Mouse (Mus musculus) CD8-positive naive resting alpha-beta T cell, adult 2 months (primary cell): ENCODE data around the gene Stra6l.

ENCODE experiments used
- DNase-seq, 2 experiments: peaks; one replicate each; pipeline ENCODE4 v3.0.0; 2022; ENCODE audit warnings: low read depth in 2 of 2, low spot score in 2 of 2

Stra6l gene

DNA sequence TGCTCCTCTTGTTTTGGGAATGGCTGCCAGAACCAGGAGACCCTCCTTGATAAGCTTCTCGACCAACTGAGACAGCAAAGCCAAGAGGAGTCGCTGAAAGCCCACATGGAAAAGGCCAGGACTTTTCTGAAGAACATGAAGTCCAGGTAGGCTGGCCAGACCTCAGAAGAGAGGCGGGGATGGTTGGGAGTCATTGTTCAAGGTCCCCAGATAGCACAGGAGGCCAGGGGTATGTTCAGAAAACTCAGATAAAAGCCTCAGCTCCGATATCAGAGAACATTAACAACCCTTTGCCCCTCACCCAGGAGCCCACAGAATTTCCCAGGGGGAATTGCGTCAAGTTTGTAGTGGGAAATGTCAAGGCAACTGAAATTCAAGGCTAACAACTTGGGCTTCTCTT lies 62.8 kb downstream of the Stra6l start:
- DNase-seq, result no peak

DNA sequence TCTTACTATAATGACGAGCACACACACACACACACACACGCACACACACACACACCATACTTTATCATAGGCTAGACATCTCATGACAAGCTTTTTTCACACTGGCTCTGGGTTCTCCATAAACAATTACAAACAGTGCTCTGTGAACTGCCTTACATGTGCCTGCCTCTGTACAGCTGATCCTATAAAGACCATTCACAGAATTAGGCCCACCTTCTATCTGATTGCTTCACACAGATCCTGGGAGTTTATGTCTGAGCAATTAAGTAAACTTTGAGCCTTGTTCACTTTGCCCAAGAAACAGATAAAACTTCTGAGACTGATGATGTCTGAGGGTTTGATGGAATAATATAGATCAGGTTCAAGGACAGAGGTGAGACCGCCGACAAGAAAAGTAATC lies 63.4 kb downstream of the Stra6l start:
- no peak for DNase-seq

DNA sequence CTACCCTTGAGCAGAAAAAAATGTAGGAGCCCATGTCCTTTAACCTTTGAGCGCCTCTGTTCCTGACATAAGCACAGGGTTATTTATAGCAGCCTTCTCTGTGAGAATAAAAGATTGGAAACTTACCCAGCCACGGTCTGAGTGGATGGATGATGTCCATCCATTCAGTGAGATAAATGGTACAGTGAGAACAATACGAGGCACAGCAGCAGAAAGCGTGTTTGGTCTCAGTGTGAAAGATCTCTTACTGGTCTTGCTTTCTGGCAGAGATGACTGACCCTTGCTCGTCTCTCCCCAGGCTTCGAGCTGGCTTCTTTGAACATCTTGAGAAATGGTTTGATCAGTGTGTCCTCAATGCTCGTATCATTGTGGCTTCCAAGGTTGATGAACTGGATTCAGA lies 68.6 kb downstream of the Stra6l start:
- no peak for DNase-seq

DNA sequence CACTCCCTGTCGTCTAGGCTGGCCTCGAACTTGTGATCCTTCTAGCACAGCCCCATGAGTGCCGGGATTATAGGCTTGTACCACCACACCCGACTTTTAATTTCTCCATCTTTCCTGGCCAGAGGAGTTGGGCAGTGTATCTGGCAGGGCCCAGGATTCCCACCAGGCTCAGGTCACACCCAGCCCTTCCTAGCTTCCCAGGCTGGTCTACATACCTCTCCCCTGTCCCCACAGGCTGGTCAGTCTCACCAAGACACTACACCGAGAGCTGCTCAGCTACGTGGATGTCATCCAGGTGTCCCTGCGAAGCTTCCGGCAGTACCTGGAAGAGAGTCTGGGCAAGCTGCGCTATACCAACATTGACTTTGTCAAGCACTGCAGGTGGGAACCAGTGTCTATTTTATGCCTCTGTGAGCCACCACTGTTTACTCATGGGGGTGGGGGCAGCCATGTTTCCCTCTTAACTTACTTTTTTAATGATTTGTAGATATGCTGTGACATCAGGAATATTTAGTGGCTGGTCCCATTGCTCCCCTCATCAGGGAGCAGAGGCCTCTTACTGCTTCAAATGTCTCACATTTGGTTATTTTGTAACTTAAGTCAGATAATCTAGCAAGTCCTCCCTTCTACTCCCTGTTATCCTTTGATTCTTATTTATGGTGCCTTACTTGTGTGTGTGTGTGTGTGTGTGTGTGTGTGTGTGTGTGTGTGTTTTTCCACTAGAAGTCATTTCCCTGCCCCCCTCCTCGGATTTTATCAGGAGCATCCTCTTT lies 73.4 kb downstream of the Stra6l start:
- DNase-seq, result no peak

DNA sequence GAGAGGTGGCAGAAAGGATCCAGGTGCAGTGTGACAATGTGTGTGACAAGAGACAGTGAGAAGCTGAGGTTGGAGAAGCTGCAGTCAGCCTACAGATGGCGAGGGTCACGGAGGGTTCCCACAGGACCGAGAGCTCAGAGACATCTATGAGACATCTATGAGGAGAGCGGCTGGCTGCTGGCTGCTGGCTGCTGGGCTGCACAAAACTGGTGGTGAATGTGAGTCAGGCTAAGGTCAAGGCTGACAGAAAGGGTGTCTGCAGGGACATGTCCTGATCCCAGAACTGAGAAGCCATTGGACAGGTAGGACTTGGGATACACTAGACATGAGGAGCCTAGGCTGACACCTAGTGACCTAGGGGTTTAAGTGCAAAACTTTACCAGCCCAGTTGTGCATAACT lies 75.5 kb downstream of the Stra6l start:
- no peak for DNase-seq

DNA sequence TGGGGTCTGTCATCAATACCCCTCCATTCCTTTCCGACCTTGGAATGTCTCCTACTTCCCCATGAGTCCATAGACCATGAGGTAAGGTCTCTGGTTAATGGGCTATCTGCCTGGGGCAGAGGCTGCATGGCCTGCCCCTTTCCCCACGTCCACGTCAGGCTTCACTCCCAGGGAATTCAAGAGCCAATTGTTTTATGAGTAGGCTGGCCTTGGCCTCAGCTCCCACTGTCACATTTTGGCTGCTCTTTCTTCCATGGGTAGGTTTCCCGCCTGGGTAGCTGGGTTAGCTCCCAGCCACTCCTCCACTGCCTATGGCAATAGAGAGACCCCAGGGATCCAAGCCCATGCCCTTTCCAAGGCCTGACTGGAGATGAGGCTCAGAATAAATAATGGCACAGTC lies 80.1 kb downstream of the Stra6l start:
- no peak for DNase-seq
